Mouse (Mus musculus): ENCODE results near the gene Rbm12.
"Not testable (repeated sequence)": the region's sequence is repeated elsewhere in the genome, so short reads cannot be mapped to it uniquely, and the experiment has no call there.

The Rbm12 gene

GRCm38 (mm10) chr2:156111358-156112079 is at the start of gene Rbm12, which contains the start of gene Cpne1:
Gene Rbm12 (minus strand): TSS chr2:156111978.
Gene Cpne1 (minus strand): TSS chr2:156111965.
- DNase-seq (ENCODE audit: low read depth, low spot score), result peak; percentile 93

DNA sequence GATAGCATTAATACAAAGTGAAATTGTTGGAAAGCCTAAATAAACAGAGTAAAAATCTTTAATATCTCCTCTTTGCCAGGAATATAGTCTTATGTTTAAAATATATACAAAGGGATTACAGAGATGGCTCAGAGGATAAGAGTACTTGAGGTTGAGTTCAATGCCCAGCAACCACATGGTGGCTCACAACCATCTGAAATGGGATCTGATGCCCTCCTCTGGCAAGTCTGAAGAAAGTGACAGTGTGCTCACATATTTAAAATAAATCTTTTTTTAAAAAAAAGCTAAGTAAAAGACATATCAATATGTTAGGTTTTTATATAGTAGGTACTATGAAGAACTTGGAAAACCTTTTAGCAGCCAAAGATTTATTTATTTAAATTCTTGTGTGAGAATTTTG is 39.8 kb upstream of the Rbm12 start:
- DNase-seq (ENCODE audit: low read depth, low spot score), result no peak

- no peak for DNase-seq (ENCODE audit: low read depth, low spot score)
Observed at GRCm38 (mm10) chr2:156147316-156147915, 35.6 kb upstream of the Rbm12 start.

- no peak for DNase-seq (ENCODE audit: low read depth, low spot score)
Observed at GRCm38 (mm10) chr2:156146272-156146989, 34.7 kb upstream of the Rbm12 start.

DNA sequence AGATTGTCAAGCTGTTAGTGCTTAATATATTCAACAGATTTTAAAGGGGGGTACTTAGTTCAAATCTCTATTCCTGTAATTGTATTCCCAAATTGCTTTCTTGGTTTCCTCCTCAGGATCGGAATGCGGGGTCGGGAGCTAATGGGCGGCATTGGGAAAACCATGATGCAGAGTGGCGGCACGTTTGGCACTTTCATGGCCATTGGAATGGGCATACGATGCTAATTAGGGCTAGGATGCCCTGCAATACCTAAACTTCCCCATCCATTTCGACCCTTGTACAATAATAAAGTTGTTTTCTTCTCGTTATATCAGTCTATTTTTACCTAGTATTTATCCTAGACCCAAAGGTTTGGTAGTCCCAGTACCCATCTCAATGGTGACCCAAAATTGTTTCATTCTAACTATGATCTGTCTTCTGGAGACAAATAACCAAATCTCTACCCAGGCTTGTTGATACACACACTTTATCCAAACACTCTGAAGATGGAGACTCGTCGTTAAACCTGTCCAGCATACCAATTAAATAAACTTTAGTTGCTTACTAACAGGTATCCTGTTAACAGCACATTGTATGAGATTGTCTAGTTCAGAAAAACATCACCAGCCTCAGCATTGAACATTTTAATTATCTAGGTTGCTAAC is 33.8 kb upstream of the Rbm12 start:
- DNase-seq (ENCODE audit: low read depth, low spot score), result no peak

GRCm38 (mm10) chr2:156143953-156144724 is 32.4 kb upstream of the Rbm12 start, which contains the start of the genes Romo1 and Nfs1:
Gene Romo1 (plus strand): TSS chr2:156144039.
Gene Nfs1 (minus strand): TSS chr2:156144186.
- peak; percentile 97 for DNase-seq (ENCODE audit: low read depth, low spot score)

GRCm38 (mm10) chr2:156143367-156143766 is 31.6 kb upstream of the Rbm12 start:
- DNase-seq (ENCODE audit: low read depth, low spot score), result no peak

- DNase-seq (ENCODE audit: low read depth, low spot score), result no peak
Observed at GRCm38 (mm10) chr2:156142820-156143219, 31.0 kb upstream of the Rbm12 start.

GRCm38 (mm10) chr2:156135695-156136094 is 23.9 kb upstream of the Rbm12 start:
- no peak for DNase-seq (ENCODE audit: low read depth, low spot score)

GRCm38 (mm10) chr2:156134161-156134560 is 22.4 kb upstream of the Rbm12 start:
- no peak for DNase-seq (ENCODE audit: low read depth, low spot score)

- DNase-seq (ENCODE audit: low read depth, low spot score), result no peak
Observed at GRCm38 (mm10) chr2:156126992-156127391, 15.2 kb upstream of the Rbm12 start, which contains the start of gene Gm28036. Gene Gm28036 (minus strand): TSS chr2:156127092.

GRCm38 (mm10) chr2:156123731-156124130 is 12.0 kb upstream of the Rbm12 start:
- DNase-seq (ENCODE audit: low read depth, low spot score), result no peak

DNA sequence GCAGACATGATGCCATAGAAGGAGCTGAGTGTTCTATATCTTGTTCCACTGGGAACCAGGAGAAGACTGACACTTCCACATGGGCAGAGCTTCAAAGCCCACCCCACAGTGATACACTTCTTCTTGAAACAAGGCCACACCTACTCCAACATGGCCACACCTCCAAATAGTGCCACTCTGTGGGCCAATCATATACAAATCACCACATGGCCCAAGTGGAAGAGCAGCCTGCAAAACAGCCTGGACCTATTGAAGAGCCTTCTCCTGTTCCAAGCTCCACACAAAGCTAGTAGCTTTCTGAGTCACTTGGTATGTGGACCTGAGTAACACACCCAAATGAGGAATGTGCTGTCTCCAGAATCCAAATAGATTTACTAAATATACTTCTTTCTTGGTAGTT is 7.8 kb upstream of the Rbm12 start:
- DNase-seq (ENCODE audit: low read depth, low spot score), result no peak

DNA sequence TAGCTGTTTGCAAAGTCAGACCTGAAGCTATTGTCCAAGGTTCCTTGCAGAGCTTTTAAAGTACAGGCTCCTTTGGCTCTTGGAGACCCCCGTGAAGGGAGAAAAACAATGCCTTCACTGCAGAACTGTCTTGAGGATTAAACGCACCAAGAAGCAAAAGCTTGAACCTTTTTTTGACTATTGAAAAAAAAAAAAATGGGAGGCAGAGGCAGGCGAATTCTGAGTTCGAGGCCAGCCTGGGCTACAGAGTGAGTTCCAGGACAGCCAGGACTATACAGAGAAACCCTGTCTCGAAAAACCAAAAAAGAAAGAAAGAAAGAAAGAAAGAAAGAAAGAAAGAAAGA is 274 bp upstream of the Rbm12 start:
- not testable (repeated sequence) for DNase-seq (ENCODE audit: low read depth, low spot score)

DNA sequence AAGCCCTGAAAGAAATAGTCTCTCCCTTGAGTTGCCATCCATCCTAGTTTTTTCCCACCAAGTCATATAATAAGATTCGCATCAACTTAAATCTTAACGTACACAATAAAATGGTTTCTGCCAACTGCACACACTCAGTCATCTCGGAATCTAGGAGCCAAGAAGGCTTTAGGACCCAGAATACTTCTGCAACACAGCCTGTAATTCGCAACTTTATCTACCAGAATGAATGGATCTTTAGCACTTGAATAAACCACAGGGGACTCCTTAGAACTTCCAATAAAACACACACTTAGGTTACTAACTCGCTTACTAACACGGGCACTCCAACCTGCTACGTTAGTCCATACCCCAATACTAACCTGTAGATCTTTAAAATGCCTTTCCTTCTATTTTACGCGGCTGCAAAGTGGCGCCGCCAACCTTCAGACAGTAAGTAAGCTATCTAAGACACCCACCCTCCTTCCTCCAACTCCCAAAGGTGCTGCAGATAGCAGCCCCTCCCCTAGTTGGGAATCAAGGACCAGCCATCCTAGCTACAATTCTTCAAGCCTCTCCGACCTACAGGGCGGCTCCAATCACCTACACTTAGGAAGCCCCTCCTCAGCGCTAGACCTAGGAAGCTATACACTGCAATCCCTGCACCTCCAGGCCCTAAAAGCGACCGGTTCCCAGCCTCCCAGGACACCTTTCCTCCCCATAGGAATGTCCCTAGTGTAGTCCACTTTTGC is 986 bp downstream of the Rbm12 start:
- peak; percentile 40 for DNase-seq (ENCODE audit: low read depth, low spot score)

DNA sequence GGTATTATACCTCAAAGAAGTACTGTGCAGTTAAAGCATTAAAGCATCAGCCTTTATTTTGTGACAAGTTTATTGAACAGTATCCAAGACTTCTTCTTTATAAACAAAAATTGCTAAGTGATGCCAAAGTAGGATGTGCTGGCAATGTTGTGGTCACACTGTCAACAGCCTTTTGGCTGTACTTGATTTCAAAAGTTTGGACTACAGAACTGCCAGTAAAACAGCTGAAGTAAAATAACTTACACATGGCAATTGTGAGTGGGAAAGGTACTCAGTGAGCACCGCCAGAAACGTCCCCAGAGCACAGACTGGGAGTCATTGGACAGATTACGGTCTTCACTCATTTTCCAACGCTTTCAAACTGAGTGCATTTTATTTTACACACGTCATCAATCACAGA is 19.9 kb downstream of the Rbm12 start:
- no peak for DNase-seq (ENCODE audit: low read depth, low spot score)

GRCm38 (mm10) chr2:156089799-156090198 is 22.0 kb downstream of the Rbm12 start:
- DNase-seq (ENCODE audit: low read depth, low spot score), result no peak

GRCm38 (mm10) chr2:156087391-156088110 is 24.2 kb downstream of the Rbm12 start:
- DNase-seq (ENCODE audit: low read depth, low spot score), result no peak

DNA sequence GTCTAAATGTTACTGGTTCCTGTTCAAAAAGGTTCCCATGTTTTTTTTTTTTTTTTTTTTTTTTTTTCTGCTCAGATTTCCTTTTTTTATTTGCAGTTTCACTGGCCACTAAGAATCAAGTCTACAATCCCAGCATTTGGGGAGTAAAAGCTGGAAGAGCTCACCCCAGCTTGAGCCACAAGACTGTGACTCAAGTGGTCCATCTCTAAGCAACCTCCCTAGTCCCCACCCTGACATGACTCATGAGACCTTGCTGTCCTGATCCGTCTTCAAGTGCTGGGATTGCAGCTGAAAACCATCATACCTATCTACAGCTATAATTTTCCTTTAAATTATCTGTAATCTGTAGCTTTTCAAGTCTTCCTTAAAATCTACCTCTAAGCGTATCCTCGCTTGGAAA is 27.2 kb downstream of the Rbm12 start:
- DNase-seq (ENCODE audit: low read depth, low spot score), result no peak

GRCm38 (mm10) chr2:156080391-156080790 is 31.4 kb downstream of the Rbm12 start:
- DNase-seq (ENCODE audit: low read depth, low spot score), result no peak

Data from mesoderm, embryonic 11.5 days (tissue).